8 mouse cellular contexts compared by ENCODE assay signal in the genomic region with DNA sequence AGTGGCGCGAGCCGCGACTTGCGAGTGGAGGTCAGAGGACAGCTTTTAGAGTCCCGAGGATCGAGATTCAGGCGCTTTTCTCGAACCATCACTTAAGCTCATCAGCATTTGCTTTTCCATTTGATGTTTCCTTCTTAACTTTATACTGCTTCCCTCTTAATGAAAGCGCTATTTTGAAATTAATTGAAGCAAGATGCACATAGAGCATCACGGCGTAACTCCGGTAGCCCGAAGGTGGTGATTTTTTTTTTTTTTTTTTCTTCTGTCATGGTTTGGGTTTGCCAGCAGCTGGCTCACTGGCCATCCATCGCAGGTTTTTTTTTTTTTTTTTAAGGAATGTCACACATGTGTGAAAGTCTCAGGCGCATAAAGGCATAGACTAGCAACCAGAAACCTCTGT. TPM values are rescaled to one million over a fixed set of nuclear protein-coding genes. Genes with fewer than 3 reads are reported as not detected.
DNase-seq lines count a peak whose midpoint lies in the region; ATAC-seq and TF ChIP-seq lines count a peak whose summit lies in the region.

No protein-coding gene starts in this region.

- H3K27me3 ChIP-seq in embryonic facial prominence, embryonic 13.5 days = no peaks in the 10 kb centered on the region
- H3K27me3 ChIP-seq in intestine, postnatal 0 days (replicated peaks; ENCODE audit: control insufficient read depth, insufficient read depth, low read length) = no peaks in the 10 kb centered on the region
- H3K27me3 ChIP-seq in neural tube, embryonic 15.5 days (replicated peaks) = no peaks in the 10 kb centered on the region

- DNase-seq in lung, adult 2 months = no peak
- no peak for DNase-seq in lung, postnatal 25 days (ENCODE audit: low spot score)
- no peak for DNase-seq in retina, embryonic 14.5 days (ENCODE audit: low spot score)
- no peak for DNase-seq in kidney, adult 18-20 months
- DNase-seq in cerebellum, postnatal 10 days = no peak

- peaks cover 9% of the 10 kb centered on the region for H3K4me1 ChIP-seq in lung, adult 2 months (ENCODE audit: control insufficient read depth, insufficient read depth, low read length)
- H3K4me1 ChIP-seq in embryonic facial prominence, embryonic 13.5 days = peaks cover 33% of the 10 kb centered on the region
- no peaks in the 10 kb centered on the region for H3K4me1 ChIP-seq in intestine, postnatal 0 days (replicated peaks; ENCODE audit: control insufficient read depth, insufficient read depth, low read length)
- H3K4me1 ChIP-seq in neural tube, embryonic 15.5 days = peaks cover 37% of the 10 kb centered on the region

- H3K9me3 ChIP-seq in embryonic facial prominence, embryonic 13.5 days = no peaks in the 10 kb centered on the region
- H3K9me3 ChIP-seq in intestine, postnatal 0 days (ENCODE audit: control insufficient read depth) = no peaks in the 10 kb centered on the region
- H3K9me3 ChIP-seq in neural tube, embryonic 15.5 days (replicated peaks) = no peaks in the 10 kb centered on the region

- TF ChIP-seq POLR2A in lung, adult 2 months (IDR thresholded peaks at IDR 0.05; ENCODE audit: borderline replicate concordance, extremely low read depth, low read depth, low read length) = no peak

- no peak overlapping the region for H3K27ac ChIP-seq in embryonic facial prominence, embryonic 13.5 days
- no peak overlapping the region for H3K27ac ChIP-seq in intestine, postnatal 0 days (ENCODE audit: low read depth, low read length)
- peak overlapping the region; percentile 97; the same call in 1 of the 2 replicates for H3K27ac ChIP-seq in neural tube, embryonic 15.5 days (replicated peaks)

- H3K4me3 ChIP-seq in lung, adult 2 months (replicated peaks; ENCODE audit: extremely low read depth, low read depth, low read length) = peak overlapping the region; percentile 83
- H3K4me3 ChIP-seq in embryonic facial prominence, embryonic 13.5 days = peak overlapping the region; percentile 99
- peak overlapping the region; percentile 100 for H3K4me3 ChIP-seq in intestine, postnatal 0 days (ENCODE audit: low read depth, low read length)
- peak overlapping the region; percentile 99 for H3K4me3 ChIP-seq in neural tube, embryonic 15.5 days (replicated peaks)

- WGBS in lung, adult 2 months = 4% methylated on average over 16 of the region's 16 CpGs
- 1% methylated on average over 16 of the region's 16 CpGs for WGBS in embryonic facial prominence, embryonic 13.5 days
- WGBS in intestine, postnatal 0 days = 3% methylated on average over 16 of the region's 16 CpGs
- WGBS in neural tube, embryonic 15.5 days = 2% methylated on average over 16 of the region's 16 CpGs

- TF ChIP-seq CTCF in lung, adult 2 months (IDR thresholded peaks at IDR 0.05; ENCODE audit: insufficient read depth, low read length) = no peak
- TF ChIP-seq CTCF in intestine, postnatal 0 days (IDR thresholded peaks at IDR 0.05; ENCODE audit: low read depth) = no peak

- H3K36me3 ChIP-seq in embryonic facial prominence, embryonic 13.5 days = no peaks in the 10 kb centered on the region
- no peaks in the 10 kb centered on the region for H3K36me3 ChIP-seq in intestine, postnatal 0 days (ENCODE audit: control insufficient read depth, insufficient read depth)
- no peaks in the 10 kb centered on the region for H3K36me3 ChIP-seq in neural tube, embryonic 15.5 days

- ATAC-seq in embryonic facial prominence, embryonic 13.5 days (ENCODE audit: insufficient number of reproducible peaks, insufficient read depth, low FRiP score, low TSS enrichment, low read depth) = no peak
- no peak for ATAC-seq in intestine, postnatal 0 days
- ATAC-seq in neural tube, embryonic 15.5 days (ENCODE audit: low FRiP score) = no peak

- H3K9ac ChIP-seq in embryonic facial prominence, embryonic 13.5 days = peak overlapping the region; percentile 96
- H3K9ac ChIP-seq in intestine, postnatal 0 days (ENCODE audit: low read depth, low read length) = peak overlapping the region; percentile 96
- H3K9ac ChIP-seq in neural tube, embryonic 15.5 days (replicated peaks) = peak overlapping the region; percentile 97

- peak overlapping the region; percentile 71 for H3K4me2 ChIP-seq in embryonic facial prominence, embryonic 13.5 days
- peak overlapping the region; percentile 74 for H3K4me2 ChIP-seq in intestine, postnatal 0 days (replicated peaks; ENCODE audit: low read depth)
- H3K4me2 ChIP-seq in neural tube, embryonic 15.5 days = peak overlapping the region; percentile 64

RNA-seq across cellular contexts. Expression of gene Eif4e, which starts 2.3 kb away (rescaled TPM):
- polyA plus RNA-seq in lung, adult 2 months (2012; rRNA removed) = 5.1 and 23.2 TPM in 2 replicates
- polyA plus RNA-seq in embryonic facial prominence, embryonic 13.5 days (2015; fragmentation: Nextera tagmentation; extraction: Ambion mirVana) = 382 and 420 TPM in 2 replicates
- 126 and 134 TPM in 2 replicates for polyA plus RNA-seq in intestine, postnatal 0 days (2015; fragmentation: Nextera tagmentation; extraction: Ambion mirVana)
- 320 and 328 TPM in 2 replicates for polyA plus RNA-seq in neural tube, embryonic 15.5 days (2015; fragmentation: Nextera tagmentation; extraction: Ambion mirVana)

RNA-seq across cellular contexts. Expression of gene Metap1, which starts 39.0 kb away (rescaled TPM):
- 8.9 and 15.6 TPM in 2 replicates for polyA plus RNA-seq in lung, adult 2 months (2012; rRNA removed)
- 38.3 and 44.5 TPM in 2 replicates for polyA plus RNA-seq in embryonic facial prominence, embryonic 13.5 days (2015; fragmentation: Nextera tagmentation; extraction: Ambion mirVana)
- 29.0 and 29.6 TPM in 2 replicates for polyA plus RNA-seq in intestine, postnatal 0 days (2015; fragmentation: Nextera tagmentation; extraction: Ambion mirVana)
- polyA plus RNA-seq in neural tube, embryonic 15.5 days (2015; fragmentation: Nextera tagmentation; extraction: Ambion mirVana) = 47.0 and 47.5 TPM in 2 replicates
